Mouse (Mus musculus) intestine, embryonic 15.5 days (tissue): Measurements from ENCODE around the gene Fnbp1l. TPM values are rescaled to one million over a fixed set of nuclear protein-coding genes. Genes with fewer than 3 reads are reported as not detected.

Experiments used
- ATAC-seq: fragments of 200-750 bp; cut with Nextera tagmentation; 2 replicates; pipeline ENCODE4 v1.8.0; 2017; ENCODE audit warnings: moderate TSS enrichment, moderate library complexity
- H3K27ac ChIP-seq: fragments of 300-500 bp; sonication (generic); 2 replicates; pipeline ENCODE4 v1.5.1; 2015; ENCODE audit warnings: mild to moderate bottlenecking, inconsistent platforms
- H3K27me3 ChIP-seq: fragments of 300-500 bp; sonication (generic); replicated peaks from 2 replicates; pipeline ENCODE4 v1.6.1; 2015; ENCODE audit warnings: inconsistent platforms
- H3K36me3 ChIP-seq: fragments of 300-500 bp; sonication (generic); 2 replicates; pipeline ENCODE4 v1.6.1; 2015; ENCODE audit warnings: inconsistent platforms
- H3K4me1 ChIP-seq: fragments of 300-500 bp; sonication (generic); replicated peaks from 2 replicates; pipeline ENCODE4 v1.6.1; 2015; ENCODE audit warnings: inconsistent platforms
- H3K4me2 ChIP-seq: fragments of 300-500 bp; sonication (generic); replicated peaks from 2 replicates; pipeline ENCODE4 v1.6.1; 2015; ENCODE audit warnings: mild to moderate bottlenecking, inconsistent platforms
- H3K4me3 ChIP-seq: fragments of 300-500 bp; sonication (generic); replicated peaks from 2 replicates; pipeline ENCODE4 v1.5.1; 2015; ENCODE audit warnings: inconsistent platforms
- H3K9ac ChIP-seq: fragments of 300-500 bp; sonication (generic); 2 replicates; pipeline ENCODE4 v1.6.1; 2015; ENCODE audit warnings: inconsistent platforms
- H3K9me3 ChIP-seq: fragments of 300-500 bp; sonication (generic); 2 replicates; pipeline ENCODE4 v1.6.1; 2016; ENCODE audit warnings: inconsistent platforms
- WGBS: fragments of 180-500 bp; shearing (Covaris S2); methylation state at CpG from one replicate; pipeline ENCODE4 v1.1.7; 2015; 5-methylcytosine and 5-hydroxymethylcytosine counted together
- polyA plus RNA-seq: library from polyadenylated mRNA; unstranded; fragments of >200 nt; fragmentation: Nextera tagmentation; extraction: Ambion mirVana; gene quantifications from 2 replicates; pipeline ENCODE4 v1.2.1, GENCODE M21; 2015

Gene Fnbp1l
- polyA plus RNA-seq, 1 experiment from 2014 or later = 43.1 TPM

DNA sequence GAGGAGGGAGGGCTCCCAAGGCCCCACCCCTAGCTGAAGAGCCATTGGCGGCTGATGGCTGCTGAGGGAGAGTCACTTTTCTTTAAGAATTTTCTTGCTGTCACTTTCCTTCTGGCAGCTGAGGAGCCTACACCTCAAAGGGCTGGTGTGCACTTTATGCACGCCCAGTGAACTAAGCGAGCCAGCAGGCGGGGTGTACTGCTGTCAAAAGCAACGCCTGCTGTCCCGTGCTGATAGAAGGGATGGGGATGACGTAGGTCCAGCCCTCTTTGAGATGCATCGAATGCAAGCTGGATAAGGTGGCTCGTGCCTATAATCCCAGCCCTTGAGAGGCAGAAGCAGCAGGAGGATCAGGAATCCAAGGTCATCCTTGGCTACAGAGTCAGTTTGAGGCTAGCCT is 118.6 kb downstream of the Fnbp1l start:
- H3K27ac ChIP-seq = no peak overlapping the region
- H3K4me2 ChIP-seq = no peak overlapping the region
- 92% methylated on average over 9 of the region's 9 CpGs for WGBS
- H3K27me3 ChIP-seq = no peaks in the 10 kb centered on the region
- H3K9me3 ChIP-seq = no peaks in the 10 kb centered on the region
- ATAC-seq = no peak
- H3K9ac ChIP-seq = no peak overlapping the region
- H3K4me3 ChIP-seq = no peak overlapping the region
- H3K4me1 ChIP-seq = peaks cover 10% of the 10 kb centered on the region
- H3K36me3 ChIP-seq = no peaks in the 10 kb centered on the region

DNA sequence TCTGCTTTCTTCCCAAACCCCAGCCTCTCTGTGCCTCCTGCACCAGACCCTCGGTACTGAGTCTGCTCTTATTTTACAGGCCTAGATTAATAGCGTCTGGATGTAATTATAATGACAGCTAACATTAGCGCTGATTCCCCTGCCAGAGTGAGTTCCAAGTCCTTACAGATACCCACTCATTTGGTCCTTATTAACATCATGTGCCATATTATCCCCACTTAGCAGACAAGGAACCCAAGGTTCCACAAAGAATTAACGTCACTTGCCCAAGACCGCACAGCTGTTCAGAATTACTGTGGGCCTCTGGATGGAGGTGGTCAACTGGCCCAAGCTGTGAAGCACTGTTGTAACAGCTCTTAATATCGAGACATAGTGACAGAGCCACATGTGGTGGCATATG is 119.9 kb downstream of the Fnbp1l start:
- ATAC-seq = no peak

DNA sequence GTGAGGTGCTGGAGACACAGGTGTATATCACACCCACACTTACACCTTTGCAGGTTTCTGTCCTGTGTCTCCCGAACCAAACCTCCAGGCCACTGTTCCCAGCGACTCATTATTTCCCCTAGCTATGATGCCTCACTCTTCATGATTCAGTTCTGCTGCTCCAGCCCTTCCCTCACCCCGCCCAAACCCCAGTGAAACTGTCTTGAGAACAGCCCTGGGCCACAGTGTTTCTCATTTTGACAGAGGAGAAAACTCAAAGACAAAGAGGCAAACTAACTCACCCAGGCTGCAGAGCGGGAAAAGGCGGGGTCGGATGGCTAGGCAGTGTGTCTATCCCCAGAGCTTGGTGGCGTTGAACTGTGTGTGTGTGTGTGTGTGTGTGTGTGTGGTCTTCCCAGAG is 121.0 kb downstream of the Fnbp1l start:
- Histone ChIP-seq H3K9me3 (no peaks in the 10 kb centered on the region), H3K4me3 (no peak overlapping the region), H3K4me1 (0 out of 2 replicates have a peak, but pooled peaks cover 9% of the 10 kb centered on the region), H3K27me3 (no peaks in the 10 kb centered on the region), H3K36me3 (no peaks in the 10 kb centered on the region), H3K27ac (no peak overlapping the region), H3K4me2 (no peak overlapping the region), H3K9ac (no peak overlapping the region)
- ATAC-seq = no peak
- 83% methylated on average over 7 of the region's 7 CpGs for WGBS

More for the DNA sequence above, 119.9 kb downstream of the Fnbp1l start:
- 85% methylated on average over 6 of the region's 6 CpGs for WGBS
- H3K9ac ChIP-seq = no peak overlapping the region
- H3K9me3 ChIP-seq = no peaks in the 10 kb centered on the region
- no peaks in the 10 kb centered on the region for H3K36me3 ChIP-seq
- H3K27ac ChIP-seq = no peak overlapping the region
- no peak overlapping the region for H3K4me3 ChIP-seq
- peaks cover 7% of the 10 kb centered on the region; the same call in 1 of the 2 replicates for H3K4me1 ChIP-seq
- H3K4me2 ChIP-seq = no peak overlapping the region
- H3K27me3 ChIP-seq = no peaks in the 10 kb centered on the region

DNA sequence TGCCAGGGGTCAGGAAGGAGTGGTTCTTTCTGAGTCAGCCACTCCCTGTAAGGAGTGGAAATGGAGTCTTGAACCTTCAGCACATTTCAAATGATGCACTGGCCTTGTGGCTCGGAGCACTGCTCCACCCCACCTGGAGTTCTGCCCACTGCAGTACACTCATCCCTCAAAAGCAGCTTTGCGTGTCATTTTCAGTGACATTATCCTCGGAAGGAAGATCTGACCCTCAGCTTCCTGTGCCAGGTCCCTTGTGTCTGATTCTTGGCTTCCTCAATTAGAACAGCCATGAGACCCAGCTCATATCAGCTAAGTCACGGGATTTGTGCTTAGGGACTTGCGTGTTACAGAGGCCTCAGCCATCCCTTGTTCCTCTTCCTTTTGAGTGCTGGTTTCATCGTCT is 121.6 kb downstream of the Fnbp1l start:
- Histone ChIP-seq H3K9ac (no peak overlapping the region), H3K4me2 (no peak overlapping the region), H3K27ac (no peak overlapping the region), H3K4me1 (0 out of 2 replicates have a peak, but pooled peaks cover 9% of the 10 kb centered on the region), H3K9me3 (no peaks in the 10 kb centered on the region), H3K36me3 (no peaks in the 10 kb centered on the region), H3K27me3 (no peaks in the 10 kb centered on the region), H3K4me3 (no peak overlapping the region)
- 80% methylated on average over 6 of the region's 6 CpGs for WGBS
- ATAC-seq = no peak

DNA sequence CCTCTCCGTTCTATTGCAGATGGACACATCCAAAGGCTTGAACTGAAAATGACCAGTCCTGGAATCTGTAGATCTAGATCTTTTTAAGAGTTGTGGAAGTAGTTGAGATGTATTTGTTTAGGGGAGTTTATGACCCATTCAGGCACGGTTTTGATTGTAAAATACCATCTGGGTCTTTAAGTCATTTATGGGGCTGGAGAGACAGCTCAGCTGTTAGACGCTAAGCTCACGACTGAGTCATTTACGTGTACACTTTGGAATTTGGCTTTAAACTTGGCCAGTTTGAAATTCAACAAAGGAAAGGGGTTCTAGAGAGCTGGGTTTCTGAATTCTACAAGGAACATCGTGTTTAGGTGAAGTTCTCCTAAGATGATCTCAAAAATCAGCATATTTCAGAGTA is 124.8 kb downstream of the Fnbp1l start:
- Histone ChIP-seq H3K27me3 (no peaks in the 10 kb centered on the region), H3K4me1 (0 out of 2 replicates have a peak, but pooled peaks cover 9% of the 10 kb centered on the region), H3K4me2 (no peak overlapping the region), H3K9ac (no peak overlapping the region), H3K4me3 (no peak overlapping the region), H3K9me3 (no peaks in the 10 kb centered on the region), H3K27ac (no peak overlapping the region), H3K36me3 (no peaks in the 10 kb centered on the region)
- ATAC-seq = no peak
- 28% methylated on average over 6 of the region's 6 CpGs for WGBS

DNA sequence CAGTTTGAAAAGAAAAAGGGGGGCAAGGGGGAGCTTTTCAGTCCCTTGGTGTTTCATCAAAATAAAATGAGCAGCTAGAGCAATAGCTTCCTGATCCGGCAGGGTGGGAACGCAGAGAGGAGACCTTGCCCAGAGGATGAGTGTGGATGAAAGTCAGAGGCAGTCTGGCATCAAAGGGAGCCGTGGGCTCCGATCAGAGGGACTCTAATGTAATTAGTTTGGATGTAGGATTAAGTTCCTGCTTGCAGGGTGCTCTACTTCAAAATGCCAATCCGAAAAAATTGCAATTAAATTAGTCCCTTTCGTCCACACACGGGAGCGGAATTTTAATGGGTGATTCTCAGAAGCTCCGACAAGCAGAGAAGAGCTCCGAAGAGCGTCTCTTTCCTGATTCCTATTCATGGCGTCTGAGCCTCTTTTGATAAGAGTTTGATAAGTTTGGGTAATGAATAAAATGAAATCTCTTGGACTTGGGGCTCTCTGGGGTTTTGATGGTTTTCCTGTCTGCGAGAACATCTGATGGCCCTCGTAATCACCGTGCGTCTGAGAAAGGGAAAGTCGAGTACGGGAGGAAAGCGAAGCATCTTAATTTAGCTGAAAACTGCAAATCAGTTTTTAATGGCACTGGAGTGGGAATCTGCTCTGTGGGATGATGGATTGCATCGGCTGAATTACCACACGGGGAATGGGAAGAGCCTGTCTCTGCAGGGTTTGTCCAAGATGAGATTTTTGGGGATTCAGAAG is 126.5 kb downstream of the Fnbp1l start:
- H3K27me3 ChIP-seq = no peaks in the 10 kb centered on the region
- no peak overlapping the region for H3K9ac ChIP-seq
- H3K4me2 ChIP-seq = no peak overlapping the region
- no peaks in the 10 kb centered on the region for H3K36me3 ChIP-seq
- ATAC-seq = no peak
- H3K27ac ChIP-seq = no peak overlapping the region
- H3K9me3 ChIP-seq = no peaks in the 10 kb centered on the region
- H3K4me1 ChIP-seq = 0 out of 2 replicates have a peak, but pooled peaks cover 12% of the 10 kb centered on the region
- WGBS = 67% methylated on average over 21 of the region's 21 CpGs
- H3K4me3 ChIP-seq = no peak overlapping the region

DNA sequence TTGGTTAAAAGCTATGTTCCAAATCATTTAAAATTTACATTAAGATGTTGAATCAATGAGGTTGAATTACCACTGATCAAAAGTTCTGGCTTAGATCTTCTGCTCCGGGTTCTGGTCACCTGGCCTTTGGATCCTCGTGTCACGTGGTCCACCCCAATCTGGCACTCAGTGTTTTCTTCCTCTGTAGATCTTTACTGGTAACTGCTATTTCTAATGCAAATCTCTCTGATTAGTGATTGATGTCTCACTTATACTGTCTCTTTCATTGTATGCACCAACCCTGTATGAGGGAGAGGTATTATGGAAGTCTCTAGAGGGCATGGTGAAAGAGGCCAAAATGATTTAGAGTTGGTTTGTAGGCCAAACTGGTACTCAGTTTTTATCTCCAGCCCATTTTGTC is 127.5 kb downstream of the Fnbp1l start:
- ATAC-seq = no peak
- no peaks in the 10 kb centered on the region for H3K27me3 ChIP-seq
- no peaks in the 10 kb centered on the region for H3K36me3 ChIP-seq
- no peak overlapping the region for H3K4me3 ChIP-seq
- H3K9me3 ChIP-seq = no peaks in the 10 kb centered on the region
- WGBS = 91% methylated on average over 3 of the region's 3 CpGs
- H3K9ac ChIP-seq = no peak overlapping the region
- H3K4me1 ChIP-seq = 0 out of 2 replicates have a peak, but pooled peaks cover 12% of the 10 kb centered on the region
- H3K27ac ChIP-seq = no peak overlapping the region
- H3K4me2 ChIP-seq = no peak overlapping the region

DNA sequence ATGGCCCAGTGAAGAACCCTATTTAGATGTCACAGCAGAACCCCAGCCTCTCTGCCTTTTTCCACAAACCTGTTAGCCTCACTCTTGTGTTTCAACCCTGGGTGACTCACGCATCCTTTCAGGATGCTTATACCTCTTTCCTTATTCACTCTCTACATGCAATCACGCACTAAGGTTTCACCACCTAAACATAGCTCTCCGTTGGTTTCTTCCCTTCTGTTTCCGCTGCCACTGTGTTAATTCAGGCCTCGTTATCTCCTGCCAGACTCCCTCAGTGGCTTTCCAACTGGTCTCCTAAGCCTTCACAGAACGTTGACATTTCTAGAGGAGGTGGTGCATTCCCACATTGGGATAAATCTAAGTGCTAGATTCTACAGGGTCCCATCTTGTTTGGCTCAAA is 128.9 kb downstream of the Fnbp1l start:
- 77% methylated on average over 6 of the region's 6 CpGs for WGBS
- no peak overlapping the region for H3K27ac ChIP-seq
- H3K4me3 ChIP-seq = no peak overlapping the region

More for the DNA sequence above, 128.9 kb downstream of the Fnbp1l start:
- Histone ChIP-seq H3K4me1 (0 out of 2 replicates have a peak, but pooled peaks cover 15% of the 10 kb centered on the region), H3K36me3 (no peaks in the 10 kb centered on the region), H3K9ac (no peak overlapping the region), H3K4me2 (no peak overlapping the region), H3K27me3 (no peaks in the 10 kb centered on the region), H3K9me3 (no peaks in the 10 kb centered on the region)
- no peak for ATAC-seq

Other genes with a start within 250 kb of the Fnbp1l start
- 12.1 and 13.3 TPM in 2 replicates for gene Pde5a, start 109.2 kb upstream of the Fnbp1l start, polyA plus RNA-seq